Mouse (Mus musculus) layer of hippocampus, adult 2 months (tissue): ENCODE results near the gene Pigh. TPM values are rescaled to one million over a fixed set of nuclear protein-coding genes. Genes with fewer than 3 reads are reported as not detected.

Experiments used
- DNase-seq, 2 experiments: peaks; one replicate each; pipeline ENCODE4 v3.0.0; 2022; ENCODE audit warnings: low spot score in 2 of 2
- H3K27ac ChIP-seq: fragments of 200-600 bp; 2 replicates; pipeline ENCODE4 v1.8.1; 2022
- H3K4me3 ChIP-seq: fragments of 200-600 bp; 2 replicates; pipeline ENCODE4 v1.8.1; 2022; ENCODE audit warnings: mild to moderate bottlenecking
- CTCF ChIP-seq: fragments of 200-600 bp; conservative IDR thresholded peaks from 2 replicates; pipeline ENCODE4 v1.8.1; 2022; ENCODE audit warnings: antibody characterized with exemption, mild to moderate bottlenecking, moderate library complexity
- total RNA-seq, 2 experiments: library from RNA; stranded (reverse); gene quantifications; 2 replicates each; pipeline ENCODE4 v1.2.3; 2021

The Pigh gene
- total RNA-seq, 2 experiments from 2014 or later, result 9.8 to 12.6 TPM

DNA sequence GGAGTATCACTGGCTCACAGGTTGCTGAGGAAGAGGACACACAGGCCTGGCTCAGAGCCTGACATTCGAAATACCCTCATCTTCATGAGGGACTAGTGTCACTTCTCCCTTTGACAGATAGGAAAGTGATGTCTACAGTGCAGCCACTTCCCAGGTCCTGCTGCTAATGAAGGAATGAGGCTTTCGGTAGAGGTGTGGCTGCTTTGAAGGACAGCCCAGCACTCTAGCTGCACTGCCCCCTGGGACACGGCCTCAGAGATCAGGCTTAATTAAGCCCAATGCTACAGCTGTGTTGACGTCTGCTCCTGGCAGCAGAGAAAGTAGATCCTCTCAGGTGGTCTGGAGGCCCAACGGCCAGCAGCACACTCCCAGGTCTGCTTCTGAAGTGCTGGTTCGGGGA is 29.9 kb downstream of the Pigh start:
- DNase-seq, result no peak
- TF ChIP-seq CTCF, result no peak
- Histone ChIP-seq H3K4me3 (no peak overlapping the region), H3K27ac (no peak overlapping the region)

DNA sequence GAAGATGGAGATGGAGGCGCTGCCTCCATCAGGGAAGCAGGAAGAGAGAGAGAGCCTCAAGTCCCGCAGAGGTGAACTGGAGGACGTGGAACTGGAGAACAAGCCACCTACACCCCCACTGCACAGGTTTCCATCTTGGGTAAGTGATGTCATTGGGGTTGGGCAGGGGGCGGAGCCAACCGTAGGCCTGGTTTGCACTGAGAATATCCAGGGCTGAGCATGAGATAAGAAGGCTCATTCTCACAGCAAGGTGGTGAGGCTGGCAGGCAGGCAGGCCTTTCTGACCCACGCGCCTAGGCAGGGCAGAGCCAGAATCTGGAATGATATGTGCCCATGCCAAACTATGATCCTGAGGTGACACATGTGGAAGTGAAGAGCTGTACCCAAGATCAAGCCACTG is 34.2 kb downstream of the Pigh start:
- TF ChIP-seq CTCF, result no peak
- no peak overlapping the region for H3K27ac ChIP-seq
- no peak for DNase-seq
- no peak overlapping the region for H3K4me3 ChIP-seq

DNA sequence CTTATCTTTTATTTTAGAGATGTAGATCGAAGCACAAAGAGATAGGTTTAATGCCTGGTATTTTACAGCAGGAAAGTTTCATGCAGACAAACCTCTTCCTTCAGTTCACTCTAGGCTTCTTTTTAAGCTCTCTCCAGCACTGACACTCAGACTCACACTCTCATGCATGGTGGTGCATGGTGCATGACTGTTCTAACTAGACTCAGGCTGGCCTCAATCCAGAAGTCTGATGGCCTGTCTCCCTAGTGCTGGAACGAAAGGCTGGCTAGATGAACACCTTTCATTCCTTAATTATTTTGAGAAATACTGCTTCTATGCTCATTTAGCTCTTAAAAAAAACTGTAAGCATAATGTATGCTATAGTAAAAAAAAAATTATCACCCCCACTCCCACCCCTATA is 37.4 kb downstream of the Pigh start:
- Histone ChIP-seq H3K27ac (no peak overlapping the region), H3K4me3 (no peak overlapping the region)
- no peak for DNase-seq
- TF ChIP-seq CTCF, result no peak

DNA sequence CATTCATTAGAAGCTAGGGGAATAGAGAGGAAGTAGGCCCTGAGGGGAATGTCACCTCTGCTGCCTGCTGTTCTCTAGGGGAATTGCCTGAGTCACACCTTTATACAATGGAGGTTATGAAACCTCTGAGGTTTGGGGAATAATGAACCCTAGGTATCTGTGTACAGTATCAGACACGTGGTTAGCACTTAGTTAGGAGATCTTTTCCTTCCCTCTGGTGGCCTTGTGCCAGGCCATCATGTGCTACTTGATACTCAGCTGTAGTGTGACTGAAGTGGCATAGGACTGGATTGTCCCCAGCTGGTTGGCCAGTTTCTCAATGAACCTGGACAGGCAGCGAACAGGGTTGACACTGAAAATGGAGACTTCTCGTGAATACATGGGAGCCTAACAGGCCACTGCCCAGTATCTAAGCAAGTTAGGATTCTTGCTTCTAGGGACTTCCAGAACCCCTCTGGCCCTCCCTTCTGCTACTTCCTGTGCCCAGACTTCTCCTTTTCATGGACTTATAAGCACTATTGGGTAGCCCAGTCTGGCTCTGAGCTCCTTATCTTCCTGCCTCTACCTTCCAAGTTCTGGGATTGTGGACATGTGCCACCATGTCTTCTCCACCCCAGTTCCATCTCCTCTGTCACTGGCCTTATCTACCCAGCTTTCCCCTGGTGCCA is 38.8 kb downstream of the Pigh start:
- Histone ChIP-seq H3K4me3 (no peak overlapping the region), H3K27ac (no peak overlapping the region)
- DNase-seq, result no peak
- TF ChIP-seq CTCF, result no peak

DNA sequence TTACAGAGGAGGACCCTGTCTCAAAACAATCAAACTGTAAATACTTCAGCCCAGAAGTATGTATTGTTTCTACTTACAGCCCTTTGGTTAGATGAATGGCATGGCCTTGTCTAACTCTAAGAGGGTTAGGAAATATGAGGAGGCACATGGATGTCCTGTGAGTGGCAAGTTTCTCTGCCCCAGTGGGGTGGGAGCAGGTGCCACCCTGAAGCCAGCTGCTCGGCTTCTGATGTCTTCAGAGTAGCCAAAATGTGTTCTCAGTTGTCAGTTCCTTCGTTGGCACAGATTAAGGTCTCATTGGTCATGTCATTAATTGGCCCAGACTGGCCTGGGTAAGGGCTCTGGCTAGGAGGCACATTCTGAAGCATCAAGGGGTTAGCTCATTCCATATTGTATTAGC is 39.6 kb downstream of the Pigh start:
- DNase-seq, result no peak
- H3K27ac ChIP-seq, result no peak overlapping the region
- no peak overlapping the region for H3K4me3 ChIP-seq
- no peak for TF ChIP-seq CTCF

DNA sequence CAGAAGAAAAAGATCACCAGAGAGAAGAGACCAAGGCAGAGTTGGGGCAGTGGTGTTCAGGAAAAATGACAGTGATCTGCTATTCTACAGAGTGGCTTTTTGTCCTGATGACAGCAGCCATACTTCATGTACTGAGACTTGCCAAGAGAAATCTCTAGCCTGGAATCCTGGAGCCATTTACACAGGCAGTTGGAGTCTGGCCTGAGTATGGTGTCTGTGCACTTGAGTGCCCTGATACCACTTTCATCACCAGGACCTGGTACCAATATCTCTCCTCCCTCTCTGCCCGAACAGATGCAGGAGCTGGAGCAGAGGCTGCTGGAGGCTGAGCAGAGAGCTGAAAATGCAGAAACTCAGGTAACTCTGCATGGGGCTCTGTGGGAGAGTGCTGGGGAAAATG is 40.6 kb downstream of the Pigh start:
- TF ChIP-seq CTCF, result no peak
- DNase-seq, result no peak
- H3K27ac ChIP-seq, result no peak overlapping the region
- H3K4me3 ChIP-seq, result no peak overlapping the region

DNA sequence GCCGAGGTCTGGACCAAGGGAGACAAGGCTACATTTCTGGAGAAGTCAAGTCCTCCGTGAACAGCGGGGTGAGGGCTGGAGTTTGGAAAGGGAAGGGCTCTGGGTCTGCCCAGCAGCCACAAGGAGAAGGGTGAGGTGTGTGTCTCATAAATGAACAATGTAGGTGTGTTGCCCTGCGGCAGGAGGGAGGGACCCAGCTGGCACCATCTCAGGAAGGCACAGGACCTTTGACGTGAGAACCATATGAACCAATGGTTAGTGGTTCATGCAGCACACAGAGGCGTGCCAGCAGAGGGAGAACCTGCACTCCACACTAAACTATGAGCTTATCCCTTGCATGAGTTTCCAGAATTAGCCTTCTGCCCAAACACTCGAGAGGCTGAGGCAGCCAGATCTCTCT is 42.2 kb downstream of the Pigh start:
- no peak for TF ChIP-seq CTCF
- Histone ChIP-seq H3K4me3 (no peak overlapping the region), H3K27ac (no peak overlapping the region)
- no peak for DNase-seq

DNA sequence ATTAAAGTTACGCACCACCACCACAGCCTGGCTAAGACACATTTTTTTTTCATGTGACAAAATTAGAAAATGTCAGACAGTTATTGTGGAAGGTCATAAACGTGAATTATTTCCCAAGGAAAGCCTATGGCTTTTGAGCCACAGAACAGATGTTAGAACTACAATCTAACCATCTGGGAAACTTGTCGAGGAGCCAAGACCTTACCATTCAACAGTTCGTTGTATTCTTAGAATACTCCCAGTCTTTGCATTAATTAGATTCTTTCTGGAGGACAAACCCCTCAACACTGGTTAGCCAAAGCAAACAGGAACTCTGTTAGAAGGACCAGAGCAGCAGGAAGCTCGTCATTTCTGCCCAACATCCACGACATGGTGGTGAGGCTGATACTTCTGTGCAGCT is 43.3 kb downstream of the Pigh start:
- no peak for TF ChIP-seq CTCF
- H3K4me3 ChIP-seq, result no peak overlapping the region
- no peak for DNase-seq
- no peak overlapping the region for H3K27ac ChIP-seq

DNA sequence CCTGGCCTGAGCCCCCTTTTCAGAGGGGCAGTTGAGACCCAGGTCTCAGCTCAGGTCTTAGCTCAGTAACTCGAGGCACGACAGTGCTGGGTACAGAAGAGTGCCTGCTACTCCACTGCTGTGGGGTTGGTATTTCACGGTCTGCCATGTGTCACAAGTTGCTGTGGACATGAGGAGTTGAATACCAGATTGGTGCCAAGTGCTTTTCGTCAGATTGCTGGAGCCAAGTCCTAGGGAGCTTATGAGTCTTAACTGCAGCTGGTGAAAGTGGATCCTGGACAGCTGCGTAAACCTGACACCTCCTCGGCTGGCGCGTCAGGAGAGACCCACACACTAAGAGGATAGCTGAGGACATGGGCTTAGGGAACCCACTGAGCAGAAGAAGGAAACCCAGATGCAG is 44.8 kb downstream of the Pigh start:
- no peak overlapping the region for H3K27ac ChIP-seq
- no peak for TF ChIP-seq CTCF
- no peak overlapping the region for H3K4me3 ChIP-seq
- no peak for DNase-seq

DNA sequence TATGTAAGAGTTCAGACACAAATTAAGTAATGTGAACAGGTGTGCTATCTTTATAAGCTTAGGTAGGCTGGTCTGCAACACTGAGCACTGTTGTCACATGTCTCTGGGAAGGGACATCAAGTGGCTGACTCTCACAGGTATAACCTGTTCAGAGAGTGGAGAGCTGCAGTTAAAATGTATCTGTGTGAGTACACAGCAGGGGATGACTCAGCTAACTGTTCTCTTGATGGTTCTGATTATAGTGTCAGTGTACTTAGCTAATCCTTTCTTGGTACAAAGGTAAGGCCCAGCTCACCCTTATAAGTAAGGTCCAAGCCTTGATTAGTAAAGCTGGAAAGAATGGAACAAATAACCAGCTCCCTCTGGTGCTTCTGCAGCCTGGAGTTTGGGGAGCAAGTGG is 48.0 kb downstream of the Pigh start:
- H3K4me3 ChIP-seq, result no peak overlapping the region
- no peak for DNase-seq
- TF ChIP-seq CTCF, result no peak
- H3K27ac ChIP-seq, result no peak overlapping the region

DNA sequence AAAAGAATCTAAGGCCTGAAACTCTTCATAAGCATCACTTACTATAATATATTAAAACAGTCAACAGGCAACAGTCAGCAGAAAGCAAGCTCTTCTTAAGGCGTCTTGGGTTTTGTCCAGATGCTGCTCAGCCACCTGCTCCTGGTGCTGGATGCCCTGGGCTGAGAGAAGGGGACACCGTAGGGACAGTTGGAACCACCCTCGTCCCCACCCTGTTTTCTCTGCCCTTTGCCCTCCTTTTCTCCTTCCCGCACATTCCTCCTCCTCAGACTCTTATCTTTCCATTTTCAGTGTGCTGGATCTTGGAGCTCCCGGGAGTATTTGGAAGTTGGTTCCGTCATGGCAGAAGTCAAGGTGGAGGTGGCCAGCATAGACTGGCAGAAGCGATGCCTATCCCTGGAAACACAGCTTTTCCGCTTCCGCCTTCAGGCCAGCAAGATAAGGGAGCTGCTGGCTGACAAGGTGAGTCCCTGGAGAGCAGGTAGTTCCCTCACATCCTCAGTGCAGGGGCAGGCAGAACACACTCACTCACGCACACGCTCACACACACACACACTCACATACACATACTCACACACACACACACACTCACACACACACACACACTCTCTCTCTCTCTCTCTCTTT is 49.1 kb downstream of the Pigh start:
- Histone ChIP-seq H3K4me3 (no peak overlapping the region), H3K27ac (no peak overlapping the region)
- no peak for TF ChIP-seq CTCF
- DNase-seq, result no peak

DNA sequence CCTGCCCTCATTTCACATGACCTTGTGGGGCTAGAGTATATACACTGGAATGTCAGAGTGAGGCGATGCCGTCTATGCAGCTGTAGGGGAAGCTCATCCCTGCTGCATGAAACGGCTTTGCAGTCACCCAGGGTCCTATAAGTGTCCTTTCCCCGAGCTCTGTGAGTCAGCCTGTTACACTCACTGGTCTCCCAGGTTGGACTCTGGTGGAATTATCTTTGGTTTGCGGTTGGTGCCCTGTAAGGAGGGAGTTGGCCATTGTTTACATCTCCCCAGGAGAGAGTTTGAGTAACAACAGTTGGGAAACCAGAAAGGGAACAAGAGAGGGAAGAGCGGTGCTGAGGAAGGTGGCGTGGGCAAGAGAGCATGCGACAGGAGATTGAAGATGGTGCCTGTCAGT is 49.7 kb downstream of the Pigh start:
- no peak overlapping the region for H3K4me3 ChIP-seq
- DNase-seq, result no peak
- TF ChIP-seq CTCF, result no peak
- H3K27ac ChIP-seq, result no peak overlapping the region

DNA sequence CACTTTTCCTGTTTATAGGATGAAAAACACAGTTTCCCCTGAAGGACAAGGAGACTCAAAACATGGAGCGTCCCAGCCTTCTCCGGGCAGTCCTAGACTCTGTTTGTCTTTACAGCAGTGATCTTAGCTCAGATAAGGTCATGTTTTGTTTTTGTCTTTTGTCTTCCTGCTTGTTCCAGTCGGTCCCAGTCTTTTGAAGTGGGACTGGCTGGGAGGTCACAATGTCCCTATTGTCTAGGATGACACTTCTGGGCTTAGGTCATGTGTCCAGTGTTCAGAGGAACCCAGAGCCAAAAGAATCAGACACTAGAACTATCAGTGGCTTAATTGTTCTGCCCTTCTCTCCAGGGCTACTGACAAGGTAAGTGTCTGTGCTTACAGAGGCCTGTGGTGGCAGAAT is 54.1 kb downstream of the Pigh start:
- DNase-seq, result peak in 1 of 2 experiments; percentile 29
- peak overlapping the region; percentile 64; the same call in 1 of the 2 replicates for H3K27ac ChIP-seq
- TF ChIP-seq CTCF, result no peak
- H3K4me3 ChIP-seq, result no peak overlapping the region

DNA sequence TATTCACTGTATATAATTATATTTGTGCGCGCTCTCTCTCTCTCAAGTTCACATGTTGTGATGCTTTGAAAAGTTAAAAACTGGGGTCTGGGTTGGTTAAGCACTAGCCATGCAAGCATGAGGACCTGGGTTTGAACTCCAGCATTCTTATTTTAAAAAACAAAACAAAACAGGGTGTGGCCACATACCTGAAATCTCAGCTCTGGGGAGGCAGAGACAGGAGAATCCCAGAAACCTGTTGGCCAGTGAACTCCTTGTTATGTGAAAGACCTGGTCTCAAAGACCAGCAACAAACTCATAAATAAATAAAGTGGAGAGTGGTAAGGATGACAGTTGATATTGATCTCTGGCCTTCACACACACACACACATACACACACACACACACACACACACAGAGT is 55.1 kb downstream of the Pigh start:
- H3K27ac ChIP-seq, result peak overlapping the region; percentile 46
- H3K4me3 ChIP-seq, result no peak overlapping the region
- no peak for TF ChIP-seq CTCF
- no peak for DNase-seq

Other genes with a start within 250 kb of the Pigh start
- gene Atp6v1d, start 228.0 kb downstream of the Pigh start, total RNA-seq, result 100 to 1,000 TPM; 254 to 256 TPM
- 10 to 100 TPM; 47.7 to 50.2 TPM for gene Eif2s1, start 227.8 kb downstream of the Pigh start, total RNA-seq
- under 1 TPM in 1 of 2 experiments, not detected in 1; 0.23 TPM for gene Plek2, start 182.7 kb downstream of the Pigh start, total RNA-seq
- gene Tmem229b, start 82.0 kb downstream of the Pigh start, total RNA-seq, result 10 to 100 TPM; 27.2 TPM
- 10 to 100 TPM; 15.3 to 16.1 TPM for gene Plekhh1, start 60.5 kb downstream of the Pigh start, total RNA-seq
- 1 to 10 TPM; 3.6 to 4.0 TPM for gene Arg2, start 41.1 kb upstream of the Pigh start, total RNA-seq
- gene Vti1b, start 83.0 kb upstream of the Pigh start, total RNA-seq, result 100 to 1,000 TPM; 162 to 167 TPM
- gene Rdh11, start 102.6 kb upstream of the Pigh start, total RNA-seq, result 10 to 100 TPM; 17.0 to 20.5 TPM
- 1 to 10 TPM; 2.3 to 2.4 TPM for gene Rdh12, start 119.3 kb upstream of the Pigh start, total RNA-seq
- gene Zfyve26, start 206.7 kb upstream of the Pigh start, total RNA-seq, result 10 to 100 TPM; 34.2 to 40.9 TPM
- gene Rad51b, start 207.6 kb upstream of the Pigh start, total RNA-seq, result under 1 TPM in 1 of 2 experiments, not detected in 1; 0.18 TPM